Mouse (Mus musculus) cortical plate, adult 2 months (tissue): Measurements from ENCODE around the gene Tmem185b. TPM values are rescaled to one million over a fixed set of nuclear protein-coding genes. Genes with fewer than 3 reads are reported as not detected.

Source experiments
- H3K27ac ChIP-seq: fragments of 200-500 bp; 2 replicates; pipeline ENCODE4 v1.5.1; 2012; ENCODE audit warnings: low read length, control low read depth, inconsistent platforms; ENCODE audit not compliant: insufficient read depth
- H3K4me1 ChIP-seq: fragments of 200-500 bp; 2 replicates; pipeline ENCODE4 v1.6.1; 2011; ENCODE audit warnings: low read length; ENCODE audit not compliant: control insufficient read depth, insufficient read depth
- H3K4me3 ChIP-seq: fragments of 200-500 bp; 2 replicates; pipeline ENCODE4 v1.5.1; 2011; ENCODE audit warnings: mild to moderate bottlenecking, low read length, control low read depth; ENCODE audit not compliant: insufficient read depth
- CTCF ChIP-seq: fragments of 200-500 bp; IDR thresholded peaks from 2 replicates; pipeline ENCODE4 v1.5.1; 2011; ENCODE audit warnings: mild to moderate bottlenecking, control low read depth, low read length; ENCODE audit not compliant: insufficient read depth; ENCODE audit errors: extremely low read depth
- POLR2A ChIP-seq: fragments of 200-500 bp; IDR thresholded peaks from 2 replicates; pipeline ENCODE4 v1.6.1; 2011; ENCODE audit warnings: mild to moderate bottlenecking, low read length, control low read depth; ENCODE audit not compliant: insufficient read depth; ENCODE audit errors: extremely low read depth
- polyA plus RNA-seq: library from polyadenylated mRNA; depleted of rRNA; stranded (reverse); fragments of >200 nt; gene quantifications from 2 replicates; pipeline ENCODE4 v1.2.3, GENCODE M21; 2012

The Tmem185b gene
- polyA plus RNA-seq, 1 experiment: 10.7 TPM

DNA sequence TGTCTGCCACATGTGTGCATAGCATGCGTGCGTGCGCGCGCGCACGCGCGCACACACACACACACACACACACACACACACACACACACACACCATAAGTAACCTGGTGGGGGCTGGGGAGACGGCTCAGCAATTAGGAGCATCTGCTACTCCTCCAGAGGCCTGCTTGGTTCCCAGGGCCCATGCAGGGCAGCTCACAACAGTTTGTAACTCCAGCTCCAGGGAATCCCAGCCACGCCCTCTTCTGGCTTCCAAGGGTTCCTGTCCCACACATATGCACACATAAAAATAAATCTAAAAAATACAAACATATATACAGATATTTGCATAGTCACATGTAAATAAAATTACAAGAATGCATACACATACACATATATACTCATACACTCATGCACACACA is 23.2 kb upstream of the Tmem185b start:
- TF ChIP-seq CTCF (no peak), POLR2A (no peak)
- peaks cover 9% of the 10 kb centered on the region; the same call in 1 of the 2 replicates for H3K4me1 ChIP-seq
- H3K27ac ChIP-seq: no peak overlapping the region
- no peak overlapping the region for H3K4me3 ChIP-seq

- Histone ChIP-seq H3K27ac (no peak overlapping the region), H3K4me1 (peaks cover 9% of the 10 kb centered on the region; the same call in 1 of the 2 replicates), H3K4me3 (peak overlapping the region; percentile 72; the same call in 1 of the 2 replicates)
- TF ChIP-seq CTCF (no peak), POLR2A (no peak)
These were observed 22.8 kb upstream of the Tmem185b start for GRCm38 (mm10) chr1:119503181-119503580.

DNA sequence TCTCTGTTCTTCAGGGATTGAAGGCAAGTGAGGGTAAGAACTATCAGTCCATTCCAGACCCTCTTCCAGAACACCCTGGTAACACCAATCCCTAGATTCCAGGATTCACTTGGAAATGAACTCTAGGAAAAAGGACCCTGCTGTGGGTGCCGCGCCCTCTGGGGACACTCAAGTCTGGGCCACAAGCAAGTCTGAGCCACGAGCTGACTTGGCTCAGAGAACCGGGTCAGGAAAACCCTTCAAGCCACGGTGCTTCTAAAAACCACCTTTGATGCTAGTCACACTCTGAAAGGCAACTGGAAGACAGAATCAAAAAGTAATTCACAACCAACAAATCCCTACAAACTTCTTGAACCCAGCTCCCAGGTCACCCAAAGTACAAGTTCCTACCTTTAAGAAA is 22.2 kb upstream of the Tmem185b start:
- no peak overlapping the region for H3K27ac ChIP-seq
- peak overlapping the region; percentile 72 for H3K4me3 ChIP-seq

GRCm38 (mm10) chr1:119504260-119505062 is 21.5 kb upstream of the Tmem185b start, which contains the start of gene Ralb:
TSS of gene Ralb (minus strand) at chr1:119504794.
- peaks cover 9% of the 10 kb centered on the region; the same call in 1 of the 2 replicates for H3K4me1 ChIP-seq
- TF ChIP-seq CTCF: no peak
- TF ChIP-seq POLR2A: peak; percentile 53; the same call in 1 of the 2 replicates
- peak within 1 kb of the TSS; percentile 72 for H3K4me3 ChIP-seq
- peak within 1 kb of the TSS; percentile 57; the same call in 1 of the 2 replicates for H3K27ac ChIP-seq

More for the DNA sequence above, 22.2 kb upstream of the Tmem185b start:
- peaks cover 9% of the 10 kb centered on the region; the same call in 1 of the 2 replicates for H3K4me1 ChIP-seq
- TF ChIP-seq POLR2A: no peak
- no peak for TF ChIP-seq CTCF

DNA sequence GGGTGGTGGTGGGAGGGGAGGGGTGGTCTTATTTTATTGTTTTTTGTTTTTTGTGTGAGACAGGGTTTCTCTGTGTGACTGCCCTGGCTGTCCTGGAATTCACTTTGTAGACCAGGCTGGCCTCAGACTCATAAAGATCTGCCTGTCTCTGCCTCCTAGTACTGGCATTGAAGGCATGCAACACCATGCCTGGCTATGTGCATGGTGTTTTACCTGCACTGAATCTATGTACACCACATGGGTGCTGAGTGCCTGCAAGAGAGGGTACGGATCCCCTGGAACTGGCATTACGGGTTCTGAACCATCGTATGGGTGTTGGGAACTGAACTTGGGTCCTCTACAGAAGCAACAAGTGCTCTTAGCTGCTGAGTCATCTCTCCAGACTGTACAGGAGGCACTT is 20.0 kb upstream of the Tmem185b start:
- Histone ChIP-seq H3K4me1 (peaks cover 9% of the 10 kb centered on the region; the same call in 1 of the 2 replicates), H3K27ac (no peak overlapping the region), H3K4me3 (no peak overlapping the region)
- TF ChIP-seq POLR2A (no peak), CTCF (no peak)

GRCm38 (mm10) chr1:119508548-119508947 is 17.4 kb upstream of the Tmem185b start:
- Histone ChIP-seq H3K4me3 (no peak overlapping the region), H3K4me1 (peaks cover 2% of the 10 kb centered on the region; the same call in 1 of the 2 replicates), H3K27ac (no peak overlapping the region)
- no peak for TF ChIP-seq CTCF
- TF ChIP-seq POLR2A: no peak

DNA sequence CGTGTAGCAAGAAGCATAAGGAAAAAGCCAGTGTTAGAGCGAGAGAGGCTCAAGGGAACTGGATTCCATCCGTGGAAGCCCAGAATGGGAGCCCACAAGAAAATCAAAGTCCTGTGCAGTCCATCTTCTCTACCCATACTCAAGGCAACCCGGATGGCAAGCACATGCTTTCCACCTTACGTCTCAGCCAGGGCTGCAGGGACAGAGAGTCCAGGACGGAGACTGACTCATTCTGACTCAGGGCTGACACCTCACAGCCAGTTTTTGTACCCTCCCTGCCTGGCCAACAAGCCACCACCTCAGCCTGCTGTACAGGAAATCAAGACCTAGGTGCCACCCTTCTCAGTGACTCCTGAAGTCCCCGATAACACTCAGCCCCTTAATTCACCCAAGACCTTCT is 16.5 kb upstream of the Tmem185b start:
- H3K4me3 ChIP-seq: no peak overlapping the region
- TF ChIP-seq CTCF (no peak), POLR2A (no peak)
- no peaks in the 10 kb centered on the region for H3K4me1 ChIP-seq
- no peak overlapping the region for H3K27ac ChIP-seq

DNA sequence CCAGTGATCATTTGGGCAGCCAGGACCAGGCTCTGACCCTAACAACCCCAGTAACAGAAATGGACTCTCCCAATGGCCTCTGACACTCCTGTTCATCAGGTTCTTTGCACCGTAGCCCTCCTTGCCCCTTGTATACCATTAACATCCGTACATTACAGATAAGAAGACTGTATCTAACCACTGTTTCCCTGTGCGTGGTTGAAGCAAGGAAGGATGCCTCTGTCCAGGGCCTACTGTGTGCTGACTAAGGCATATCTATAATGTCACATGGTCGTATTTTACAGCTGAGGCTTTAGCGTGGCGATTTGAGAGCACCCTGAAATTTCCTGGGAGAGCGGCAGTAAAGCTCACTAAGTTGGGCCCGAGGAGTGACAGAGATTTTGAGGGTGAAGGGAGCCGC is 15.6 kb upstream of the Tmem185b start:
- no peaks in the 10 kb centered on the region for H3K4me1 ChIP-seq
- H3K4me3 ChIP-seq: no peak overlapping the region
- H3K27ac ChIP-seq: no peak overlapping the region
- TF ChIP-seq CTCF (no peak), POLR2A (no peak)

DNA sequence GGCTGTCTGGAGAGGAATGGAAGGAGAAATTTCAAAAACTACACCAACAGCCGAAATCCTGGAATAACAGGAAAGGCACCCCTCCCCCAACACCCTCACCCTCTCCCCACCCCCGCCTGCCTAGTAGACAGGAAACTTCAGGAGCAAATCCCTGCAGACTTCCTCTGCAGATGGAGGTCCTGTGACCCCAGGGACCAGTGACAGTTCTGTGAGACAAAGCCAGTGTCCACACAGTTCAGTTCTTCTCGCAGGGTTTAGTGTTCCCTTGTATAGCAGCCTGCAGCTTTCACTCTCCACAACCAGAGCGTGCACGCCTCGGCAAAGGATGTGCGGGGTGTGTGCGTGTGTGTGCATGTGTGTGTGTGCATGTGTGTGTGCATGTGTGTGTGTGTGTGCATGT is 15.1 kb upstream of the Tmem185b start:
- no peak overlapping the region for H3K4me3 ChIP-seq
- H3K4me1 ChIP-seq: no peaks in the 10 kb centered on the region
- H3K27ac ChIP-seq: no peak overlapping the region
- TF ChIP-seq CTCF (no peak), POLR2A (no peak)

DNA sequence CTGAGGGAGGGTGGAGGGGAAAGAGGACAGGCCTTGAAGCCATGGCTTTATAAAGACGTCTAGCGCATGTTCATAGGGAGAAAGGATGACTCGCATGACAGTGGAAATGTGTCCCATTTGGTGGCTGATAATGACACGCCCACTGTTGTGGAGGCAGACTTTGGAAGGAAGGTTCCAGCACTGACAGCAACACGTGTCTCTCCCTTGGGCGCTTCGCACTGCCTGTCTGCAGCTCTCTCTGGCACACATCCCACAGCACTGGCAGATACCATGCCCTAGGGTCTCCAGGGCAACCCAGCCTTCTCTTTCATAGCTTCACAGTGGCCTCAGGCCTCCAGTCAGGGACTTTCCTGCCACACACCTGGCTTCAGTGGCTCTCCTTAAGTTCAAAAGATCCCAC is 7.9 kb upstream of the Tmem185b start:
- H3K4me1 ChIP-seq: no peaks in the 10 kb centered on the region
- TF ChIP-seq CTCF (no peak), POLR2A (no peak)
- no peak overlapping the region for H3K4me3 ChIP-seq

More for the DNA sequence above, 7.9 kb upstream of the Tmem185b start:
- no peak overlapping the region for H3K27ac ChIP-seq
